Comparison of ENCODE assay signal across 13 mouse cellular contexts in genomic region chr5:115437242-115437944, GRCm38 (mm10). TPM values are rescaled to one million over a fixed set of nuclear protein-coding genes. Genes with fewer than 3 reads are reported as not detected.
DNase-seq lines count a peak whose midpoint lies in the region; ATAC-seq lines count a peak whose summit lies in the region.
"Had no signal": no experiment of that assay in that cellular context is flagged by ENCODE, and none has a peak within 500 bp of the region (broad histone marks: within the 10 kb centered on the region; RNA-seq: fewer than 3 reads in every experiment).

No protein-coding gene starts in this region.

- H3K4me1 ChIP-seq in kidney, embryonic 14.5 days (ENCODE audit: control insufficient read depth, insufficient read depth, low read length), result peaks cover 58% of the 10 kb centered on the region
- H3K4me1 ChIP-seq in forebrain, embryonic 10.5 days, result peaks cover 93% of the 10 kb centered on the region
- peaks cover 68% of the 10 kb centered on the region for H3K4me1 ChIP-seq in limb, embryonic 12.5 days (replicated peaks)
- peaks cover 70% of the 10 kb centered on the region for H3K4me1 ChIP-seq in neural tube, embryonic 15.5 days

- peaks cover 55% of the 10 kb centered on the region for H3K36me3 ChIP-seq in kidney, embryonic 14.5 days (ENCODE audit: control insufficient read depth, insufficient read depth, low read length)
- H3K36me3 ChIP-seq in forebrain, embryonic 10.5 days (replicated peaks), result peaks cover 98% of the 10 kb centered on the region
- H3K36me3 ChIP-seq in limb, embryonic 12.5 days, result peaks cover 64% of the 10 kb centered on the region
- H3K36me3 ChIP-seq in neural tube, embryonic 15.5 days, result peaks cover 21% of the 10 kb centered on the region

- no peak overlapping the region for H3K4me2 ChIP-seq in kidney, embryonic 14.5 days (replicated peaks; ENCODE audit: low read depth, low read length)
- peak overlapping the region; percentile 71 for H3K4me2 ChIP-seq in limb, embryonic 12.5 days
- peak overlapping the region; percentile 86 for H3K4me2 ChIP-seq in neural tube, embryonic 15.5 days

- H3K4me3 ChIP-seq in kidney, embryonic 14.5 days (ENCODE audit: low read length), result no peak overlapping the region
- H3K4me3 ChIP-seq in forebrain, embryonic 10.5 days, result peak overlapping the region; percentile 99
- no peak overlapping the region for H3K4me3 ChIP-seq in limb, embryonic 12.5 days (replicated peaks)
- H3K4me3 ChIP-seq in neural tube, embryonic 15.5 days (replicated peaks), result peak overlapping the region; percentile 25

- no peak for ATAC-seq in kidney, embryonic 14.5 days (ENCODE audit: low FRiP score, low TSS enrichment)
- 0 out of 2 replicates have a peak, but pooled peaks have one; percentile 1 for ATAC-seq in limb, embryonic 12.5 days (ENCODE audit: insufficient number of reproducible peaks, insufficient read depth, low FRiP score, low TSS enrichment, low read depth)
- no peak for ATAC-seq in neural tube, embryonic 15.5 days (ENCODE audit: low FRiP score)

- H3K27ac ChIP-seq in kidney, embryonic 14.5 days (ENCODE audit: low read depth, low read length), result peak overlapping the region; percentile 95
- H3K27ac ChIP-seq in forebrain, embryonic 10.5 days, result peak overlapping the region; percentile 100
- peak overlapping the region; percentile 98 for H3K27ac ChIP-seq in limb, embryonic 12.5 days
- peak overlapping the region; percentile 98 for H3K27ac ChIP-seq in neural tube, embryonic 15.5 days (replicated peaks)
- H3K27ac ChIP-seq: liver, embryonic 14.5 days had no signal

- no peaks in the 10 kb centered on the region for H3K9me3 ChIP-seq in kidney, embryonic 14.5 days (ENCODE audit: control insufficient read depth, low read length)
- no peaks in the 10 kb centered on the region for H3K9me3 ChIP-seq in forebrain, embryonic 10.5 days
- H3K9me3 ChIP-seq in limb, embryonic 12.5 days, result 0 out of 2 replicates have a peak, but pooled peaks cover under 1% of the 10 kb centered on the region
- no peaks in the 10 kb centered on the region for H3K9me3 ChIP-seq in neural tube, embryonic 15.5 days (replicated peaks)

- no peak overlapping the region for H3K9ac ChIP-seq in kidney, embryonic 14.5 days (ENCODE audit: low read depth, low read length)
- peak overlapping the region; percentile 44 for H3K9ac ChIP-seq in limb, embryonic 12.5 days (replicated peaks)
- H3K9ac ChIP-seq in neural tube, embryonic 15.5 days (replicated peaks), result peak overlapping the region; percentile 56; the same call in 1 of the 2 replicates
- H3K9ac ChIP-seq: liver, embryonic 14.5 days had no signal

- no peaks in the 10 kb centered on the region for H3K27me3 ChIP-seq in kidney, embryonic 14.5 days (ENCODE audit: control insufficient read depth, insufficient read depth, low read length)
- no peaks in the 10 kb centered on the region for H3K27me3 ChIP-seq in forebrain, embryonic 10.5 days (ENCODE audit: poor library complexity, severe bottlenecking)
- no peaks in the 10 kb centered on the region for H3K27me3 ChIP-seq in limb, embryonic 12.5 days
- H3K27me3 ChIP-seq in neural tube, embryonic 15.5 days (replicated peaks), result no peaks in the 10 kb centered on the region
- H3K27me3 ChIP-seq: CH12.LX had no signal

- DNase-seq in kidney, postnatal 36 days, result no peak
- DNase-seq in forebrain, embryonic 10.5 days (ENCODE audit: extremely low spot score, low spot score), result peak; percentile 49
- no peak for DNase-seq in gastrocnemius, postnatal 14 days
- DNase-seq in lung, postnatal 36 days, result no peak
- no peak for DNase-seq in yolk sac, embryonic 10.5 days (ENCODE audit: low spot score)
- DNase-seq: adrenal gland, adult 8-10 months; gastrocnemius, postnatal 36 days had no signal

- WGBS in kidney, embryonic 14.5 days, result 49% methylated on average over 7 of the region's 7 CpGs
- 20% methylated on average over 7 of the region's 7 CpGs for WGBS in forebrain, embryonic 10.5 days
- WGBS in limb, embryonic 12.5 days, result 21% methylated on average over 7 of the region's 7 CpGs
- 20% methylated on average over 7 of the region's 7 CpGs for WGBS in neural tube, embryonic 15.5 days

- intact Hi-C loops in gastrocnemius, postnatal 14 days (cut with DNase I; ENCODE audit: low total_unique reads), result no loop called here

RNA-seq across cellular contexts. Expression of gene Msi1, which starts 8.0 kb away (rescaled TPM):
- 26.2 and 34.0 TPM in 2 replicates for polyA plus RNA-seq in kidney, embryonic 14.5 days (2014; fragmentation: Nextera tagmentation; extraction: Ambion mirVana)
- polyA plus RNA-seq in forebrain, embryonic 10.5 days (2016; fragmentation: Nextera tagmentation; extraction: Ambion mirVana), result 142 and 158 TPM in 2 replicates
- 29.4 and 29.5 TPM in 2 replicates for polyA plus RNA-seq in limb, embryonic 12.5 days (2016; fragmentation: Nextera tagmentation; extraction: Ambion mirVana)
- 29.4 and 37.9 TPM in 2 replicates for polyA plus RNA-seq in neural tube, embryonic 15.5 days (2015; fragmentation: Nextera tagmentation; extraction: Ambion mirVana)
- total RNA-seq in gastrocnemius, postnatal 14 days (2021), result 1 to 10 TPM; 1.0 to 1.9 TPM

RNA-seq across cellular contexts. Expression of gene Pla2g1b, which starts 28.7 kb away (rescaled TPM):
- 0.46 and 0.57 TPM in 2 replicates for polyA plus RNA-seq in kidney, embryonic 14.5 days (2014; fragmentation: Nextera tagmentation; extraction: Ambion mirVana)
- polyA plus RNA-seq in forebrain, embryonic 10.5 days (2016; fragmentation: Nextera tagmentation; extraction: Ambion mirVana), result not detected in 2 replicates
- not detected in 2 replicates for polyA plus RNA-seq in limb, embryonic 12.5 days (2016; fragmentation: Nextera tagmentation; extraction: Ambion mirVana)
- 0.81 and 1.1 TPM in 2 replicates for polyA plus RNA-seq in neural tube, embryonic 15.5 days (2015; fragmentation: Nextera tagmentation; extraction: Ambion mirVana)
- total RNA-seq in gastrocnemius, postnatal 14 days (2021), result not detected
- total RNA-seq: CH12.LX; gastrocnemius, postnatal 36 days had no signal
- polyA plus RNA-seq: cortical plate, adult 2 months; liver, embryonic 14.5 days had no signal

RNA-seq across cellular contexts. Expression of gene Sirt4, which starts 47.1 kb away (rescaled TPM):
- 16.4 and 20.9 TPM in 2 replicates for polyA plus RNA-seq in kidney, embryonic 14.5 days (2014; fragmentation: Nextera tagmentation; extraction: Ambion mirVana)
- 13.1 and 13.9 TPM in 2 replicates for polyA plus RNA-seq in forebrain, embryonic 10.5 days (2016; fragmentation: Nextera tagmentation; extraction: Ambion mirVana)
- 21.9 and 24.9 TPM in 2 replicates for polyA plus RNA-seq in limb, embryonic 12.5 days (2016; fragmentation: Nextera tagmentation; extraction: Ambion mirVana)
- 31.0 and 37.1 TPM in 2 replicates for polyA plus RNA-seq in neural tube, embryonic 15.5 days (2015; fragmentation: Nextera tagmentation; extraction: Ambion mirVana)
- 10 to 100 TPM; 10.3 to 16.6 TPM for total RNA-seq in gastrocnemius, postnatal 14 days (2021)

Comparison
In these comparisons a context has a peak if more than half of its experiments do, and no peak if none do; other contexts are left out.
1. H3K4me3 ChIP-seq: peak in forebrain, embryonic 10.5 days (single experiment) and neural tube, embryonic 15.5 days (single experiment); none in kidney, embryonic 14.5 days (single experiment) and limb, embryonic 12.5 days (single experiment).
2. Peak in every context shown above with its lines, with median percentiles within 50 percentile points of each other: H3K27ac ChIP-seq.